Mouse (Mus musculus) lung, embryonic 16.5 days (tissue): ENCODE results near the gene Hoxd9. TPM values are rescaled to one million over a fixed set of nuclear protein-coding genes. Genes with fewer than 3 reads are reported as not detected.

Experiments
- ATAC-seq: fragments of 200-750 bp; cut with Nextera tagmentation; 2 replicates; pipeline ENCODE4 v1.8.0; 2017; ENCODE audit warnings: low read depth, mild to moderate bottlenecking, moderate library complexity
- H3K27ac ChIP-seq: fragments of 300-500 bp; sonication (generic); 2 replicates; pipeline ENCODE4 v1.5.1; 2014; ENCODE audit warnings: mild to moderate bottlenecking, control low read depth, low read length
- H3K27me3 ChIP-seq: fragments of 300-500 bp; sonication (generic); 2 replicates; pipeline ENCODE4 v1.6.1; 2014; ENCODE audit warnings: low read depth, low read length, mixed read lengths; ENCODE audit not compliant: control insufficient read depth, insufficient read depth
- H3K36me3 ChIP-seq: fragments of 300-500 bp; sonication (generic); 2 replicates; pipeline ENCODE4 v1.6.1; 2014; ENCODE audit warnings: low read length; ENCODE audit not compliant: control insufficient read depth, insufficient read depth
- H3K4me1 ChIP-seq: fragments of 300-500 bp; sonication (generic); replicated peaks from 2 replicates; pipeline ENCODE4 v1.6.1; 2014; ENCODE audit warnings: low read length, mixed read lengths; ENCODE audit not compliant: control insufficient read depth, insufficient read depth
- H3K4me2 ChIP-seq: fragments of 300-500 bp; sonication (generic); 2 replicates; pipeline ENCODE4 v1.6.1; 2014; ENCODE audit warnings: low read depth, low read length, control low read depth
- H3K4me3 ChIP-seq: fragments of 300-500 bp; sonication (generic); 2 replicates; pipeline ENCODE4 v1.5.1; 2014; ENCODE audit warnings: mild to moderate bottlenecking, low read length, control low read depth
- H3K9ac ChIP-seq: fragments of 300-500 bp; sonication (generic); 2 replicates; pipeline ENCODE4 v1.6.1; 2014; ENCODE audit warnings: low read length, control low read depth
- H3K9me3 ChIP-seq: fragments of 300-500 bp; sonication (generic); 2 replicates; pipeline ENCODE4 v1.6.1; 2016; ENCODE audit warnings: low read length; ENCODE audit not compliant: control insufficient read depth
- WGBS: fragments of 180-500 bp; shearing (Covaris S2); extraction: QIAGEN DNeasy Blood & Tissue Kit; methylation state at CpG from one replicate; pipeline ENCODE4 v1.1.7; 2014; 5-methylcytosine and 5-hydroxymethylcytosine counted together
- polyA plus RNA-seq: library from polyadenylated mRNA; unstranded; fragments of >200 nt; fragmentation: Nextera tagmentation; extraction: Ambion mirVana; gene quantifications from 2 replicates; pipeline ENCODE4 v1.2.1, GENCODE M21; 2015

The Hoxd9 gene
- polyA plus RNA-seq = 0.31 TPM in 2 replicates

GRCm38 (mm10) chr2:74697567-74698121, at the start of gene Hoxd9:
TSS of gene Hoxd9 (plus strand) at chr2:74697727.
- peaks cover 4% of the 10 kb centered on the region for H3K4me1 ChIP-seq
- WGBS = under 1% methylated on average over 41 of the region's 43 CpGs

GRCm38 (mm10) chr2:74652996-74653340, 44.6 kb upstream of the Hoxd9 start:
- no peak overlapping the region for H3K4me2 ChIP-seq
- H3K4me3 ChIP-seq = no peak overlapping the region
- no peaks in the 10 kb centered on the region for H3K9me3 ChIP-seq
- WGBS = 37% methylated on average over 2 of the region's 2 CpGs
- peaks cover 5% of the 10 kb centered on the region for H3K4me1 ChIP-seq
- H3K36me3 ChIP-seq = no peaks in the 10 kb centered on the region
- no peak for ATAC-seq
- H3K27ac ChIP-seq = no peak overlapping the region
- no peak overlapping the region for H3K9ac ChIP-seq
- peaks cover 87% of the 10 kb centered on the region for H3K27me3 ChIP-seq

More at GRCm38 (mm10) chr2:74697567-74698121, at the start of gene Hoxd9:
- H3K9ac ChIP-seq = no peak within 1 kb of the TSS
- peak within 1 kb of the TSS; percentile 52 for H3K4me2 ChIP-seq
- no peaks in the 10 kb centered on the region for H3K9me3 ChIP-seq
- H3K27me3 ChIP-seq = peaks cover 97% of the 10 kb centered on the region
- peak; percentile 54 for ATAC-seq
- H3K4me3 ChIP-seq = peak within 1 kb of the TSS; percentile 31
- H3K36me3 ChIP-seq = no peaks in the 10 kb centered on the region
- H3K27ac ChIP-seq = no peak within 1 kb of the TSS

- 15% methylated on average over 17 of the region's 17 CpGs for WGBS
- Histone ChIP-seq H3K36me3 (no peaks in the 10 kb centered on the region), H3K27me3 (peaks cover 82% of the 10 kb centered on the region), H3K4me1 (peaks cover 5% of the 10 kb centered on the region), H3K4me3 (no peak overlapping the region), H3K27ac (no peak overlapping the region), H3K9me3 (no peaks in the 10 kb centered on the region), H3K9ac (no peak overlapping the region), H3K4me2 (no peak overlapping the region)
- ATAC-seq = no peak
These were observed 43.6 kb upstream of the Hoxd9 start for GRCm38 (mm10) chr2:74653781-74654535.

DNA sequence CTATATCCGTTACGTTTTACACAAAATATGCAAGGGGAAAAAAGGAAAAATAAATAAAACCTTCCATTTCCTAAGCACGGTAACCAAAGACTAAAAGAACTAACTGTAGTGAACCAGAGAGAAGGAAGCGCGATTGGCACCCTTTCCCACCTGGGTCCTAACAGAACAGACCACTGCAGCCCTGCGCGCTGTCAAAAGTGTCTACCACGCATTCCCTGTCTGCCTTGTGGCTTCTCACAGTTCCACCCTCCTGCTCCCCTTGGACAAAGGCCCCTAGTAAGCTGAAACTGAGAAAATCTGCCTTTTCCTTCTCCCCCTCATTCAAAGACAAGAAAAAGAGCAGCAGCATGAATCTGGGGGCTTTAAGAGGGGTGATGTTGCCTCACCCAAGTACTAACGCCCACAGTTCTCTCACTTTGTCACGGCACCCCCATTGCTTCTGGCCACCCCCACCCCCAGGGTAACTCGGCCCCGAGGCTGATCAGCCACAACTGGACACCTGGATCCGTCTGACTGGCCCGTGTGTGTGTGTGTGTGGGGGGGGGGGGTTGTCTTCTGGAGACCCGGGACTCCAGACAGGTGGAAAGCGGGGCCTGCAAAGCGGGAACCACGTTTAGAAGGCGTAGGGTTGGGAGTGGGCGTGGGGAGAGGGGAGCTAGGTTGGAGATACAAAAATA, 42.6 kb upstream of the Hoxd9 start:
- no peak overlapping the region for H3K27ac ChIP-seq
- H3K4me3 ChIP-seq = no peak overlapping the region; the same call in 1 of the 2 replicates
- WGBS = 6% methylated on average over 20 of the region's 20 CpGs
- peaks cover 5% of the 10 kb centered on the region for H3K4me1 ChIP-seq
- H3K9ac ChIP-seq = no peak overlapping the region
- no peak overlapping the region for H3K4me2 ChIP-seq
- peak; percentile 17; the same call in 1 of the 2 replicates for ATAC-seq
- H3K27me3 ChIP-seq = peaks cover 82% of the 10 kb centered on the region
- H3K36me3 ChIP-seq = no peaks in the 10 kb centered on the region
- H3K9me3 ChIP-seq = no peaks in the 10 kb centered on the region

DNA sequence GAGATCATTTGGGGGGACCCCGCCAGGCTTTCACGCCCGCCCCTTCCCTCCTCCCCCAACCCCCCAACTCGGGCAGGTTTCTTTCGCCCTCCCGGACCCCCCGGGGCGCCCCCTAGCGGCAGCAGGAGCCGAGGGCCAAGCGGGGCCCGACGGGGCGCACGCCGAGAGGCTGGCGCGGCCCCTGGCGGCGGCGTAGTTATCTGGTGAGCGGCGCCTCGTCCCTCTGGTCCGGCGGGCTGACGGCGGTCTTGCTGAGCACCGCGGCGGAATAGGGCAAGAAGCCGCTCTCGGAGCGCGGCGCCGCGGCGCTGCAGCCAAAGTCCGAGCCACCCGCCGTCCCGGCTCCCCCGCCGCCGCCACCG, 42.1 kb upstream of the Hoxd9 start:
- Histone ChIP-seq H3K9ac (no peak overlapping the region), H3K9me3 (no peaks in the 10 kb centered on the region), H3K4me1 (peaks cover 5% of the 10 kb centered on the region), H3K36me3 (no peaks in the 10 kb centered on the region), H3K27me3 (peaks cover 82% of the 10 kb centered on the region), H3K4me3 (peak overlapping the region; percentile 39), H3K4me2 (peak overlapping the region; percentile 51), H3K27ac (no peak overlapping the region)
- 4% methylated on average over 20 of the region's 47 CpGs for WGBS
- ATAC-seq = peak; percentile 36; the same call in 1 of the 2 replicates

GRCm38 (mm10) chr2:74655821-74656631, 41.5 kb upstream of the Hoxd9 start:
- Histone ChIP-seq H3K27me3 (peaks cover 82% of the 10 kb centered on the region), H3K4me3 (peak overlapping the region; percentile 39), H3K9me3 (no peaks in the 10 kb centered on the region), H3K4me1 (peaks cover 5% of the 10 kb centered on the region), H3K27ac (no peak overlapping the region), H3K9ac (no peak overlapping the region), H3K4me2 (peak overlapping the region; percentile 51), H3K36me3 (no peaks in the 10 kb centered on the region)
- peak; percentile 31; the same call in 1 of the 2 replicates for ATAC-seq
- under 1% methylated on average over 60 of the region's 69 CpGs for WGBS

DNA sequence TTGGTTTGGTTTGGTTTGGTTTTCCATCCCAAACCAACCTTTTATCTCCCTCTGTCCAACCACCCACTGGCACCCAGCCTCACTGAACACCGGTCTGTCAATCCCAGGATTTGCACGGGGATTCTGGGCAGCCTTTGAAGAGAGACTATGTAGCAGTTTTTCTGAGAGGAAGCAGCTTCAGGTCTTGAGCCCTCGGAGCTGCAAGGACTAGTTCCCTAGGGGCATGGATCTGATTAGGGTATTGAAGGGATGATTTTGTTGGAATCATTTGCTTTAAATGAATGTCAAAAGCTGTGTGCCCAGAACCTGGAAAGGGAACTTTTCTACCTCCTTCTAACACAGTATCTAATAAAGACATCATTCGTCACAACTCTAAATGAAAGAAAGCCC, 40.9 kb upstream of the Hoxd9 start:
- Histone ChIP-seq H3K9ac (no peak overlapping the region), H3K4me3 (no peak overlapping the region), H3K27me3 (peaks cover 82% of the 10 kb centered on the region), H3K4me2 (no peak overlapping the region), H3K36me3 (no peaks in the 10 kb centered on the region), H3K27ac (no peak overlapping the region), H3K4me1 (peaks cover 5% of the 10 kb centered on the region), H3K9me3 (no peaks in the 10 kb centered on the region)
- WGBS = 6% methylated on average over 4 of the region's 4 CpGs
- ATAC-seq = no peak

DNA sequence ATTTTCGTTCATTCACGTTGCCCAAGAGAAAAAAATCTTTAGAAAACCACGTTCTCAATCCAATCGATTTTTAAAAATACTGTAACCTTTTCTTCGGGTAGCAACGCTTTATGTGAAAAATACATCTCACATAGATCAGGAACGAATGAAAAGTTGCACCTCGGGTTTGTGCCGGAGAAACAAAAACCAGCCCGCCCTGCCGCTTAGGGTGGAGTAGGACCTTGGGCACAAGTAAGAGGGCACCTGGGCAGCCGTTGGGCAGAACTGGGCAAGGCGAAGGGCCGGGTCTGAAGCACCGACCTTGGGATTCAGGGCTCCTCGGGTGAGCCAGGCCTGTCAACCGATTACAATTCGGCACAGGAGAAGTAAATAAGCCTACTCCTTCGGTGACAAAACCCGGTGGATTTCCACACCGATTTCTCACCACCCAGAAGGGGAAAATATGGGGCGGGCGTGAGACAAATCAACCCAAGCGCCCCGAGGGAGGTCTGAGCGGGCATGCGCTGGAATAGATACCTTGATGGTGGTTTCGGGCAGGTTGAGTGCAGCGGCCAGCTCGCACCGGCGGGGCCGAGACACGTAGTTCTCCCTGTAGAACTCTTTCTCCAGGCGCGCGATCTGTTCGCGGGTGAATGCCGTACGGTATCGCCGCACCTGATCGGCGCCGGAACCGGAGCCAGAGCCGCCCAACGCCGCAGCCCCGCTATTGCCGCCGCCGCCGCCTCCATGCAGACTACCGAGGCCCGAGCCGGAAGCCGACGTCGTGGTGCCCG, 40.1 kb upstream of the Hoxd9 start:
- peaks cover 82% of the 10 kb centered on the region for H3K27me3 ChIP-seq
- WGBS = 3% methylated on average over 62 of the region's 62 CpGs
- H3K4me2 ChIP-seq = no peak overlapping the region

More for the DNA sequence above, 40.1 kb upstream of the Hoxd9 start:
- H3K9ac ChIP-seq = no peak overlapping the region
- no peaks in the 10 kb centered on the region for H3K9me3 ChIP-seq
- H3K27ac ChIP-seq = no peak overlapping the region
- H3K4me3 ChIP-seq = no peak overlapping the region
- peaks cover 5% of the 10 kb centered on the region for H3K4me1 ChIP-seq
- no peaks in the 10 kb centered on the region for H3K36me3 ChIP-seq
- ATAC-seq = no peak
